Mouse (Mus musculus): Measurements from ENCODE around the gene Fance.
A peak's percentile ranks its signal among the peaks of the same experiment; 100 is the strongest.
"Not testable (repeated sequence)": the region's sequence is repeated elsewhere in the genome, so short reads cannot be mapped to it uniquely, and the experiment has no call there.

Fance gene

DNA sequence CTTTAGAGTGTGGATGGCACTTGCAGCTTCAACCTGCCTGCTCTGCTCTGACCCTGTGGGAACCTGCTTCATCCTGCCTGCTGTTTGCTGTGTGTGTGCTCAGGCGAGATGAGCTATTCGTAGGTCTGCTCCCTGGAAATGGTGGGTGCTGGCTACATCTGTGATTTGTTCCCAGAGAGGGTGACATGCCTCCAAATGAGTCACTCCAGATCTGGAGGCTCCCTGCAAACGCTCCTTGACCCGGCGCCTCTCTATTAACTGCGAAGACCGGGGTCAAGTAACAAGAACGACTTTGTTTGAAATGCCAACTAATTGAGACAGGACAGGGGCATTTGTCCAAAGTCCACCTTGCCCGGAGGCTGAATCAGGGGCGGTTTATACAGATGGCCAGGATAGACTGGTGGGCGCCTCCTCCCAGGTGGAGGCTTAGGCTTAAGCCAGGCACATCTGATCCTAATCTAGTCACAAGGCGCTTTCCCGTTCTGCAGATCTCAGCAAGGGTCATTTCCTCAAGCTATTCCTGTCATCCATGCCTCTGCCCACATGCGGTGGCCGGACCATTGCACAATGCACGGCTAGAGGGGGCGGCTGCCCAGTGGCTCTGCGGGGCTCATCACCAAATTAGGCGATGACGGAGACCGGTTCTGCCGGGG is 14.5 kb downstream of the Fance start:
- DNase-seq = no peak

GRCm38 (mm10) chr17:28328366-28328928 is 15.1 kb downstream of the Fance start, which contains the start of gene Rpl10a:
Gene Rpl10a (plus strand): TSS chr17:28328471.
- DNase-seq = peak; percentile 99

DNA sequence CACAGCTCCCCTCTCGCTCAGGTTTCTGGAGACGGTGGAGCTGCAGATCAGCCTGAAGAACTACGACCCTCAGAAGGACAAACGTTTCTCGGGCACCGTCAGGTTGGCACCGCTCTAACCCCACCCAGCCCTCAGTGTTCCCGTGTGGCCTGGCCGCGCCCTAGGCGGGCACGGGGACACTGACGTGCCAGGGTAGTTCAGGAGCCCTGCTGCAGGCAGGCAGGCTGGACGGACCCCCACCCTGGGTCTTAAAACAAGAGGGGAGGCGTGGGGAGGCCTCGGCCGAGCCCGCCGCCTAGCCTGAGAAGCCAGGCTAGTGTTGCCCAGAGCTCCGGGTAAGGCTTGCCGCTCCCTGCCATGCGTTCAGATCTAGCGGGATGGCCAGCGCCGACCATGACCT is 15.6 kb downstream of the Fance start:
- no peak for DNase-seq

DNA sequence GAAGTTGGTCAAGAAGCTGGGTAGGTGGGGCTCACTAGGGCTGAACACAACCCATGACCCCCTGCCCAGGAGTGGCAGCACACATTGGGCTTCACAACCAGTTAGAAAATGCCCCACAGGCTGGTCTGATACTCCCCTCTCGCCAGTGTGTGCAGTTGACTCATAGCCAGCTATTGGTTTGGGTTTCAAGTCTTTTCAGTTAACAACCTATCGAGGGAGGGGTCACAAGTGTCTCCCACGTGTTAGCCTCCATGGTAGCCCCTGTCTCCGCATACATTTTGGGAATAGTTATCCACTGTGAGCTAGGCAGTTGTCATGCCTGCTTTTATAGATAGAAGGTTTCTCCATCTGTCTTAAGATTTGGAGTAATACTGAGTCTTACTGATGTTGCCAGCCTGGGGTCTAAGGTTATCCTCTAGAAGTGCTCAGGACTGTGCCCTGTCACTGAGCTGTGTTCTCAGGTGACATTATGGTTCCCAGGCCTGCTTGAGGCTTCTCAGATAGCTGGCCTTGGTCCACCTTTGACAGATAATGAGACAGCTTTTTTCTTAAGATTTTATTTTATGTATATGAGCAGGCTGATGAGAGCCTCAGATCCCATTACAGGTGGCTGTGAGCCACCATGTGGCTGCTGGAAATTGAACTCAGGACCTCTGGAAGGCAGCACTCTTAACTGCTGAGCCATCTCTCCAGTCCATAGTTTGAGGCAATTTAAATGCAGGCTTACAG is 16.3 kb downstream of the Fance start:
- no peak for DNase-seq

- no peak for DNase-seq
These were observed 16.9 kb downstream of the Fance start for GRCm38 (mm10) chr17:28330232-28330546.

DNA sequence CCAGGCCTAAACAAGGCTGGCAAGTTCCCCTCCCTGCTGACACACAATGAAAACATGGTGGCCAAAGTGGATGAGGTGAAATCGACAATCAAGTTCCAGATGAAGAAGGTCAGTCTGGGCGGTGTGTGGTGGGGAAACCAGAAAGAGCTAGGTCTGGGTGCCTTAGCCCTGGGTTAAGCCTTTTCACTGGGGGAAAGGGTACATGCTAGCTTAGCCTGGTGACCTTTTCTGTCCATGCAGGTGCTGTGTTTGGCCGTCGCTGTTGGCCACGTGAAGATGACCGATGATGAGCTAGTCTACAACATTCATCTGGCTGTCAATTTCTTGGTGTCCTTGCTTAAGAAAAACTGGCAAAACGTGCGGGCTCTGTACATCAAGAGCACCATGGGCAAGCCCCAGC is 17.3 kb downstream of the Fance start:
- DNase-seq = not testable (repeated sequence)

GRCm38 (mm10) chr17:28331241-28332112 is 18.2 kb downstream of the Fance start:
- DNase-seq = no peak

- no peak for DNase-seq
These were observed 19.0 kb downstream of the Fance start for GRCm38 (mm10) chr17:28332113-28332914.

GRCm38 (mm10) chr17:28332915-28333546 is 19.7 kb downstream of the Fance start:
- DNase-seq = no peak

DNA sequence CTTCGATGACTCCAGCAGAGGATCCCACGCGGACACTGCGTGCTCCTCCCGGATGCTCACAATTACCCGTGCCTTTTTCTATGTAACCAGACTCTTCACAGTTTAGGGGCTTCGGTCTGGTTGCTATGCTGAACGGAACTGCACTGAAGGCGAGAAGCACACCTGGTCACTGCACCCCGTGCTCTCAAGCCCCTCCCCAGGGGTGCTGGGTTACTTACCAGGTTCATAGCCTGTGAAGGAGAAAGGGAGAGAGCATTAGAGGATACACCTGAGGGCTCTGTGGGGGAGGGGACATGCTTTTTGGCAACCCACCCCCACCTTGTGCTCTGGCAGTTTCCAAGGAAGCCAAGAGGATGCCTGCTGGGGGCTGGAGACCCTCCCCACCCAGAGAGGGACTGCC is 21.9 kb downstream of the Fance start:
- no peak for DNase-seq

- DNase-seq = no peak
These were observed 24.2 kb downstream of the Fance start for GRCm38 (mm10) chr17:28337547-28337946.

DNA sequence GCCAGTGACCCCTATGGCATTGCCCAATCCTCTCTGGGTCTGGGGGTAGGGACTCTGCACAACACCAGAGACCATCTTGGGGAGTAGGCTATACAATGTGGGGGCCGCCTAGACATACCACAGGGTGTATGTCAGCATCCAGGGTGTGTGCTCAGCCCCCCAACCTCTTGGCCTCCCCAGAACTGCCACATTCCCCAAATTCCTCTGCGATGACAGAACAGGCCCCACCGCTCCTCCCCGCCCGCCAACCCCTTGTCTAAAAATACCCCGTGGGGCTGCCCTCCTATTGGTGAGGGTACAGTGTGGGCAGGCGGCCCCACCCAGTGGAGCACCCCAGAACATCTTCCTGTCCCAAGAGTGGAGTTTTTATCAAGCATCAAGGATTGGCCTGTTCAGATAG is 27.3 kb downstream of the Fance start:
- DNase-seq = no peak

GRCm38 (mm10) chr17:28341091-28341490 is 27.8 kb downstream of the Fance start:
- peak; percentile 81 to 88 for DNase-seq

GRCm38 (mm10) chr17:28344050-28344607 is 30.8 kb downstream of the Fance start:
- no peak for DNase-seq

DNA sequence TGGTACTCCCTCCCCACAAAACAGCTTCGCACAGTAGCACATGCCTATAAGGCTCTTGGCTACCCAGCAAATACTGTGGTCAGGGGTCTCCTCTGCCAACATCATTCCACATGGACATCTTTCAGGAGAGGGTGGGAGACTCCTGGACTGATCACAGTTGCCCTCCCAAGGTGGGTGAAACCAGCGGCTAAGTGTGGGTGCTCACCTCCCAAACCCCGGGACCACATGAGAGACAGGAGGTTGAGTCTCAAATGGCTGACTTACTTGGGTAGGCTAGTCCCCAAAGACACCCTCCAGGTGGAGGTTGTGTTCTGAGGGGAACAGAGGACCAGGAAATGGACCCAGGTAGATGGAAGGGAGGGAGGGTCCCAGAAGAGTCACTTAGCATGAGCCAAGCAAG is 31.4 kb downstream of the Fance start:
- no peak for DNase-seq

GRCm38 (mm10) chr17:28345271-28345721 is 32.0 kb downstream of the Fance start:
- peak; percentile 30 to 59 for DNase-seq

DNA sequence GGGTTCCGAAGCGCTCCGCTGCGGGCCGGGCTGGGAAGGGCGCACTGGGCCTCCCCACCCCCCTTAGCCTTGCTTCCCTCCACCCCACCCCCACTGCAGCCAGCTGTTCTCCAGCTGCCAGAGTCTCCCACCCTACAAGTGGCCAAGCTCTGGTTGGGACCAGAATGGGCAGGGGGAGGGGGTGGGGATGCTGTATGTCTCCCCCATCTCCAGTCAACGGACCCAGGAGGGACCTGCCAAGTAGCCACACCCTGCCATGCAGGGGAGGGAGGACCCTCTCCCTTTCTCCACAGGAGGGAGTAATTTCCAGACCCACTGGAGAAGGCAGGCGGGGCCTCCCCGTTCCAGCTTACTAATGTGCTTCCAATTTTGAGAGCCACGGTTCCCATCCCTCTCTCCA is 32.6 kb downstream of the Fance start:
- no peak for DNase-seq

GRCm38 (mm10) chr17:28347327-28347726 is 34.0 kb downstream of the Fance start:
- no peak for DNase-seq

GRCm38 (mm10) chr17:28348211-28348610 is 34.9 kb downstream of the Fance start:
- no peak for DNase-seq

DNA sequence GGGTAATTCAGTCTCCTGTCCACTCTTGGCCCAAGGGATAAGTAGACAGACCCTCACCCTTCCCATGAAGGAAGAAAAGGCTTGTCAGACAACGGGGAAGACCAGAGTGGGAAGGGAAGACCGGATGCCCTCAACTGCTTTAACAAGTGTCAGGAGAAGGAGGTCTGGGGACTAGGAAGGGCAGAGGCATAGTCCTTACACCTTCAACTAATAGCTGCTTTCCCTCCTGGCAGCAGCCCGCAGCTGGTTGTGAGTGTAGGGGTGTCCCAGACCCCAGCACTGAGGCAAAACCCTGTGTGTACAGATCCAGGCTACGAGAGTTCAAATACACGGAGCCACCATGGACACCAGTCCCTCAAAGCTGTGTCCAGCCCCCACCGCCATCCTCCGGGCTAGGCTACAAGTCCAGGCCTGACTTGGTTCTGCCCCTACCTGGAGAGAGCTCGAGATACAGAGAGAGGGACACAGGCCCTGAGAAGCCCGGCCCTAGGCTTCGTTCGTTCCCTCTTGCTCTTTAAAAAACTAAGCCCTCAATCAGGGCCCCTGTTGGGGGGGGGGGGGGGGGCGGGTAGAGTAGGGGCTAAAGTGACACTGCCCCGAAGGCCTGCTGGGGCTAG is 36.1 kb downstream of the Fance start:
- DNase-seq = no peak

GRCm38 (mm10) chr17:28349901-28350465 is 36.7 kb downstream of the Fance start:
- no peak for DNase-seq

Data from cerebellum, postnatal 14 days (tissue).